Mouse (Mus musculus): ENCODE results near the gene 4932414N04Rik.
"Not testable (repeated sequence)": the region's sequence is repeated elsewhere in the genome, so short reads cannot be mapped to it uniquely, and the experiment has no call there.

The 4932414N04Rik gene

GRCm38 (mm10) chr2:68656186-68656585 lies at the start of gene 4932414N04Rik:
4932414N04Rik (plus strand) TSS chr2:68656486.
- DNase-seq, result not testable (repeated sequence)

GRCm38 (mm10) chr2:68732216-68732615 lies 75.9 kb downstream of the 4932414N04Rik start:
- DNase-seq, result no peak

- no peak for DNase-seq
Measured at GRCm38 (mm10) chr2:68739772-68740739, 83.8 kb downstream of the 4932414N04Rik start.

GRCm38 (mm10) chr2:68744599-68744998 lies 88.3 kb downstream of the 4932414N04Rik start:
- no peak for DNase-seq

GRCm38 (mm10) chr2:68756179-68756578 lies 99.9 kb downstream of the 4932414N04Rik start:
- DNase-seq, result no peak

- no peak for DNase-seq
Measured at GRCm38 (mm10) chr2:68756793-68757192, 100.5 kb downstream of the 4932414N04Rik start.

- no peak for DNase-seq
Measured at GRCm38 (mm10) chr2:68765371-68765770, 109.1 kb downstream of the 4932414N04Rik start.

GRCm38 (mm10) chr2:68767186-68767890 lies 111.1 kb downstream of the 4932414N04Rik start:
- DNase-seq, result no peak

GRCm38 (mm10) chr2:68782268-68783132 lies 126.2 kb downstream of the 4932414N04Rik start:
- DNase-seq, result peak; percentile 46

GRCm38 (mm10) chr2:68783664-68784063 lies 127.4 kb downstream of the 4932414N04Rik start:
- DNase-seq, result not testable (repeated sequence)

GRCm38 (mm10) chr2:68784710-68785427 lies 128.6 kb downstream of the 4932414N04Rik start:
- DNase-seq, result peak; percentile 83

GRCm38 (mm10) chr2:68787161-68787675 lies 130.9 kb downstream of the 4932414N04Rik start:
- no peak for DNase-seq

GRCm38 (mm10) chr2:68792296-68792695 lies 136.0 kb downstream of the 4932414N04Rik start:
- DNase-seq, result no peak

- no peak for DNase-seq
Measured at GRCm38 (mm10) chr2:68793472-68793871, 137.2 kb downstream of the 4932414N04Rik start.

- no peak for DNase-seq
Measured at GRCm38 (mm10) chr2:68794181-68794580, 137.9 kb downstream of the 4932414N04Rik start.

- DNase-seq, result no peak
Measured at GRCm38 (mm10) chr2:68794616-68795015, 138.3 kb downstream of the 4932414N04Rik start.

GRCm38 (mm10) chr2:68796011-68796775 lies 139.9 kb downstream of the 4932414N04Rik start:
- DNase-seq, result no peak

GRCm38 (mm10) chr2:68797106-68797505 lies 140.8 kb downstream of the 4932414N04Rik start:
- DNase-seq, result no peak
